Mouse (Mus musculus): ENCODE measurements around the gene Eml6. TPM values are rescaled to one million over a fixed set of nuclear protein-coding genes. Genes with fewer than 3 reads are reported as not detected.

The Eml6 gene
- polyA plus RNA-seq, 1 experiment from 2014 or later: 1.4 TPM

DNA sequence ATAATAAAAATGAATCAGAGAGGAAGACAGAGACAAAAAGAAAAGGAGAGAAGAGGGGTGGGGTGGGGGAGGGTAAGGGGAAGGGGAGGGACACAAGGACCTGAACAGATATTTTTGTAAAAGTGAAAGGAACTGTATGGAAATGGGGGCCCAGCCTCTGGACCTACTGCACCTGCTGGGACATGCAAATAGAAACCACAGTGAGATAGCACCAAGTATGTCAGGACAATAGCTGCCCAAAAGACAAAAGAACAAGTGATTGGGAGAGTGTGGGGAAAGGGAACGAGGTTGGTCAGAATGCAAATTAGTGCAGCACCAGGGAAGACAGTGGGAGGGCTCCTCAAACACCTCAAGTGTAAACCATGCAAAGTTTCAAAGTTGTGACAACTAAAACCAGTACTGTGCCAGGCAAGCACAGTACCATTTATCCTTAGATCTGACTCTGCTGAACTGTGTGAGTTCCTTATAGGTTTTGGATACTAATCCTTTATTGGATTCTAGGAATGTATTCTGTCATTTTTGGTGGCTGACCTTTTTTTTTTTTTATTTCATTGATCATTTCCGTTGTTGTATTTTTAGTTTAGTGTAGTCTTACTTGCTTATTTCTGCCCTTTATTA lies 246.3 kb downstream of the Eml6 start:
- Histone ChIP-seq H3K4me1 (peaks cover 8% of the 10 kb centered on the region), H3K4me2 (no peak overlapping the region), H3K4me3 (replicated peaks) (no peak overlapping the region), H3K27me3 (no peaks in the 10 kb centered on the region), H3K36me3 (replicated peaks) (no peaks in the 10 kb centered on the region), H3K9me3 (no peaks in the 10 kb centered on the region), H3K27ac (no peak overlapping the region), H3K9ac (no peak overlapping the region)
- no peak for ATAC-seq (ENCODE audit: low FRiP score)
- WGBS: 16% methylated on average over 2 of the region's 2 CpGs

DNA sequence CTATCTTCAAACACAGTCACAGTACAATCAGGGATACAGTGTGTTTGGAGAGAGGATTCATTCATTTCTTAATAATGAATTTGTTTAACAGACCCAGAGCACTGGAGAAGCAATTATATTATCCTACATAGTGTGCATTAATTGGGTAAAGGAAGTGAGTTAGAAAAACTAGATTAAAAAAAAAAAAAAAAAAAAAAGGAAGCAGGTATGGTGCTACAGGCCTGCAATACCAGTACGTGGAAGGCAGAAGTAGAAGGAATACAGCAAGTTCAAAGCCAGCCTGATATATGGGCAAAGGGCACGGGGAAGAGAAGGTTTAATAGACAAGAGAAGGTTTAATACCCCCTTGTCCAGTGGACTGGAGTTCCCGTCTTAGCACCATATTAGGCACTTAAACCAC lies 246.9 kb downstream of the Eml6 start:
- Histone ChIP-seq H3K27ac (no peak overlapping the region), H3K36me3 (replicated peaks) (no peaks in the 10 kb centered on the region), H3K9me3 (no peaks in the 10 kb centered on the region), H3K27me3 (no peaks in the 10 kb centered on the region), H3K4me3 (replicated peaks) (no peak overlapping the region), H3K4me2 (no peak overlapping the region), H3K4me1 (peaks cover 11% of the 10 kb centered on the region), H3K9ac (no peak overlapping the region)
- ATAC-seq (ENCODE audit: low FRiP score): no peak
- WGBS: 54% methylated on average over 3 of the region's 3 CpGs

GRCm38 (mm10) chr11:29777964-29778363 lies 247.9 kb downstream of the Eml6 start:
- peaks cover 11% of the 10 kb centered on the region for H3K4me1 ChIP-seq
- no peak overlapping the region for H3K4me2 ChIP-seq
- no peaks in the 10 kb centered on the region for H3K27me3 ChIP-seq
- H3K4me3 ChIP-seq (replicated peaks): no peak overlapping the region
- H3K9me3 ChIP-seq: no peaks in the 10 kb centered on the region
- H3K27ac ChIP-seq: no peak overlapping the region
- no peak for ATAC-seq (ENCODE audit: low FRiP score)
- H3K9ac ChIP-seq: no peak overlapping the region
- H3K36me3 ChIP-seq (replicated peaks): no peaks in the 10 kb centered on the region

GRCm38 (mm10) chr11:29774760-29775159 lies 251.1 kb downstream of the Eml6 start:
- no peak overlapping the region for H3K4me2 ChIP-seq
- H3K27me3 ChIP-seq: 0 out of 2 replicates have a peak, but pooled peaks cover 3% of the 10 kb centered on the region
- no peak for ATAC-seq (ENCODE audit: low FRiP score)
- H3K27ac ChIP-seq: 0 out of 2 replicates have a peak overlapping the region, but pooled peaks have one; percentile 36
- WGBS: 75% methylated on average over 2 of the region's 2 CpGs
- peaks cover 11% of the 10 kb centered on the region for H3K4me1 ChIP-seq
- no peak overlapping the region for H3K4me3 ChIP-seq (replicated peaks)
- H3K9me3 ChIP-seq: no peaks in the 10 kb centered on the region
- no peak overlapping the region for H3K9ac ChIP-seq
- H3K36me3 ChIP-seq (replicated peaks): no peaks in the 10 kb centered on the region

- H3K4me3 ChIP-seq (replicated peaks): no peak overlapping the region
- peak; percentile 70 for ATAC-seq (ENCODE audit: low FRiP score)
- H3K9ac ChIP-seq: no peak overlapping the region
- H3K9me3 ChIP-seq: no peaks in the 10 kb centered on the region
- 0 out of 2 replicates have a peak, but pooled peaks cover 3% of the 10 kb centered on the region for H3K27me3 ChIP-seq
- 0 out of 2 replicates have a peak overlapping the region, but pooled peaks have one; percentile 36 for H3K27ac ChIP-seq
- H3K36me3 ChIP-seq (replicated peaks): no peaks in the 10 kb centered on the region
- H3K4me2 ChIP-seq: no peak overlapping the region
- 40% methylated on average over 2 of the region's 2 CpGs for WGBS
- peaks cover 8% of the 10 kb centered on the region for H3K4me1 ChIP-seq
Observed at GRCm38 (mm10) chr11:29774296-29774695, 251.5 kb downstream of the Eml6 start.

GRCm38 (mm10) chr11:29772279-29772678 lies 253.6 kb downstream of the Eml6 start:
- Histone ChIP-seq H3K36me3 (replicated peaks) (no peaks in the 10 kb centered on the region), H3K9ac (no peak overlapping the region), H3K4me3 (replicated peaks) (no peak overlapping the region), H3K27me3 (0 out of 2 replicates have a peak, but pooled peaks cover 3% of the 10 kb centered on the region), H3K27ac (no peak overlapping the region), H3K4me2 (no peak overlapping the region), H3K4me1 (peaks cover 13% of the 10 kb centered on the region), H3K9me3 (no peaks in the 10 kb centered on the region)
- ATAC-seq (ENCODE audit: low FRiP score): no peak
- 83% methylated on average over 1 of the region's 1 CpGs for WGBS

GRCm38 (mm10) chr11:29770666-29771400 lies 255.0 kb downstream of the Eml6 start:
- no peak overlapping the region for H3K9ac ChIP-seq
- peaks cover 14% of the 10 kb centered on the region for H3K27me3 ChIP-seq
- no peak overlapping the region for H3K27ac ChIP-seq
- H3K36me3 ChIP-seq (replicated peaks): no peaks in the 10 kb centered on the region
- 53% methylated on average over 3 of the region's 3 CpGs for WGBS
- H3K4me1 ChIP-seq: peaks cover 13% of the 10 kb centered on the region
- ATAC-seq (ENCODE audit: low FRiP score): no peak
- H3K9me3 ChIP-seq: no peaks in the 10 kb centered on the region
- H3K4me2 ChIP-seq: no peak overlapping the region
- no peak overlapping the region for H3K4me3 ChIP-seq (replicated peaks)

GRCm38 (mm10) chr11:29768523-29768922 lies 257.3 kb downstream of the Eml6 start:
- H3K27me3 ChIP-seq: peaks cover 14% of the 10 kb centered on the region
- H3K36me3 ChIP-seq (replicated peaks): no peaks in the 10 kb centered on the region
- no peak overlapping the region for H3K4me3 ChIP-seq (replicated peaks)
- no peak overlapping the region for H3K9ac ChIP-seq
- H3K4me2 ChIP-seq: no peak overlapping the region
- ATAC-seq (ENCODE audit: low FRiP score): no peak; the same call in 1 of the 2 replicates
- H3K4me1 ChIP-seq: peaks cover 5% of the 10 kb centered on the region
- H3K27ac ChIP-seq: no peak overlapping the region
- no peaks in the 10 kb centered on the region for H3K9me3 ChIP-seq

- H3K27me3 ChIP-seq: peaks cover 14% of the 10 kb centered on the region
- 84% methylated on average over 11 of the region's 11 CpGs for WGBS
- no peak overlapping the region for H3K27ac ChIP-seq
- H3K4me3 ChIP-seq (replicated peaks): no peak overlapping the region
- no peaks in the 10 kb centered on the region for H3K9me3 ChIP-seq
- no peak overlapping the region for H3K4me2 ChIP-seq
- H3K4me1 ChIP-seq: peaks cover 5% of the 10 kb centered on the region
- no peak for ATAC-seq (ENCODE audit: low FRiP score)
- H3K9ac ChIP-seq: no peak overlapping the region
- H3K36me3 ChIP-seq (replicated peaks): no peaks in the 10 kb centered on the region
Observed at GRCm38 (mm10) chr11:29766313-29766982, 259.4 kb downstream of the Eml6 start.

- no peak overlapping the region for H3K9ac ChIP-seq
- ATAC-seq (ENCODE audit: low FRiP score): no peak
- H3K9me3 ChIP-seq: no peaks in the 10 kb centered on the region
- H3K36me3 ChIP-seq (replicated peaks): no peaks in the 10 kb centered on the region
- no peak overlapping the region for H3K4me3 ChIP-seq (replicated peaks)
- no peak overlapping the region for H3K4me2 ChIP-seq
- H3K27ac ChIP-seq: no peak overlapping the region
- peaks cover 5% of the 10 kb centered on the region for H3K4me1 ChIP-seq
- WGBS: 38% methylated on average over 4 of the region's 4 CpGs
- peaks cover 11% of the 10 kb centered on the region for H3K27me3 ChIP-seq
Observed at GRCm38 (mm10) chr11:29765063-29765462, 260.8 kb downstream of the Eml6 start.

GRCm38 (mm10) chr11:29762768-29763167 lies 263.1 kb downstream of the Eml6 start:
- Histone ChIP-seq H3K4me2 (no peak overlapping the region), H3K4me3 (replicated peaks) (no peak overlapping the region), H3K9ac (no peak overlapping the region), H3K27ac (no peak overlapping the region), H3K4me1 (no peaks in the 10 kb centered on the region), H3K27me3 (peaks cover 11% of the 10 kb centered on the region), H3K9me3 (no peaks in the 10 kb centered on the region), H3K36me3 (replicated peaks) (no peaks in the 10 kb centered on the region)
- ATAC-seq (ENCODE audit: low FRiP score): no peak
- WGBS: 100% methylated on average over 1 of the region's 1 CpGs

DNA sequence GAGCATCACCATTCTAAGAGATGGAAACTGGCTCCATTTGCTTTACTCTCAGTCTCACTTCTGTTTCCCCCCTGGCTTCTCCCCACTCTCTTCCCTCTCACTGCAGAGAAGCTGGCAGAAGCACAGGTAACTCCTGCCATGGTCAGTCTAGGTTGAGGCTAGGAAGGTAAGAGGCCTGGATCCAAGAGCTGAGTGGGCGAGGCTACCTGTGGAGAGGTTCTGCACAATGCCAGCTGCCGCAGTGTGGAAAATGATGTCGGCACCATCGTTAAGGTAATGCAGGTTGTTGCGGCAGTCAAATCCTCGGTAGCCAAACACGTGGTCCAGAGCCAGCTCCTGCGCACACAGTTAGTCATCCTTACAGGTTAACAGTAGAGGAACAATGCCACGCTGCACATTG lies 264.4 kb downstream of the Eml6 start:
- H3K4me1 ChIP-seq: no peaks in the 10 kb centered on the region
- H3K4me3 ChIP-seq (replicated peaks): no peak overlapping the region
- H3K4me2 ChIP-seq: no peak overlapping the region
- no peak overlapping the region for H3K27ac ChIP-seq
- WGBS: 89% methylated on average over 9 of the region's 9 CpGs
- no peaks in the 10 kb centered on the region for H3K36me3 ChIP-seq (replicated peaks)
- no peaks in the 10 kb centered on the region for H3K9me3 ChIP-seq
- H3K9ac ChIP-seq: no peak overlapping the region
- ATAC-seq (ENCODE audit: low FRiP score): no peak
- H3K27me3 ChIP-seq: peaks cover 4% of the 10 kb centered on the region

Measured in forebrain, embryonic 12.5 days (tissue).